Mouse (Mus musculus) mesoderm, embryonic 11.5 days (tissue): Measurements from ENCODE around the gene Six4.
A peak's percentile ranks its signal among the peaks of the same experiment; 100 is the strongest.
"Not testable (repeated sequence)": the region's sequence is repeated elsewhere in the genome, so short reads cannot be mapped to it uniquely, and the experiment has no call there.

Experiments
- DNase-seq: peaks from one replicate; pipeline ENCODE4 v3.0.0-alpha.2; 2012; ENCODE audit warnings: low read depth, low spot score

Gene Six4

GRCm38 (mm10) chr12:73088500-73088899 lies 24.8 kb downstream of the Six4 start:
- DNase-seq: no peak

GRCm38 (mm10) chr12:73087086-73087485 lies 26.2 kb downstream of the Six4 start:
- DNase-seq: no peak

- no peak for DNase-seq
Measured at GRCm38 (mm10) chr12:73085739-73086630, 27.3 kb downstream of the Six4 start.

- no peak for DNase-seq
Measured at GRCm38 (mm10) chr12:73083773-73084172, 29.5 kb downstream of the Six4 start.

- DNase-seq: not testable (repeated sequence)
Measured at GRCm38 (mm10) chr12:73081828-73082227, 31.4 kb downstream of the Six4 start.

GRCm38 (mm10) chr12:73060805-73061410 lies 52.3 kb downstream of the Six4 start:
- no peak for DNase-seq

GRCm38 (mm10) chr12:73057492-73057891 lies 55.8 kb downstream of the Six4 start:
- DNase-seq: no peak

GRCm38 (mm10) chr12:73055451-73055850 lies 57.8 kb downstream of the Six4 start:
- no peak for DNase-seq

- no peak for DNase-seq
Measured at GRCm38 (mm10) chr12:73054576-73055185, 58.6 kb downstream of the Six4 start.

GRCm38 (mm10) chr12:73053668-73054241 lies 59.5 kb downstream of the Six4 start, which contains the start of gene Six1:
TSS of gene Six1 (minus strand) at chr12:73053887.
- DNase-seq: peak; percentile 84

GRCm38 (mm10) chr12:73052651-73053591 lies 60.3 kb downstream of the Six4 start:
- DNase-seq: no peak

- peak; percentile 83 for DNase-seq
Measured at GRCm38 (mm10) chr12:73052036-73052650, 61.1 kb downstream of the Six4 start.

- no peak for DNase-seq
Measured at GRCm38 (mm10) chr12:73050811-73051580, 62.3 kb downstream of the Six4 start.

- DNase-seq: no peak
Measured at GRCm38 (mm10) chr12:73050305-73050704, 63.0 kb downstream of the Six4 start.
